Mouse (Mus musculus) myocyte (in vitro differentiated cells): ENCODE measurements around the gene Pde8b.

Source experiments
- E2F4 ChIP-seq: IDR thresholded peaks from one replicate; pipeline ENCODE4 v1.6.1; 2011; ENCODE audit warnings: mild to moderate bottlenecking, control low read depth, moderate library complexity; ENCODE audit not compliant: insufficient read depth
- MAX ChIP-seq: IDR thresholded peaks from one replicate; pipeline ENCODE4 v1.6.1; 2011; ENCODE audit warnings: low read depth, mild to moderate bottlenecking, control low read depth
- POLR2A ChIP-seq: IDR thresholded peaks from one replicate; pipeline ENCODE4 v1.6.1; 2011; ENCODE audit warnings: low read depth, mild to moderate bottlenecking, control low read depth, moderate library complexity; ENCODE audit not compliant: insufficient read length
- POLR2AphosphoS2 ChIP-seq: IDR thresholded peaks from one replicate; pipeline ENCODE4 v1.6.1; 2011; ENCODE audit warnings: low read depth, control low read depth; ENCODE audit not compliant: insufficient read length
- REST ChIP-seq: IDR thresholded peaks from one replicate; pipeline ENCODE4 v1.6.1; 2011; ENCODE audit warnings: mild to moderate bottlenecking, control low read depth, moderate library complexity; ENCODE audit not compliant: insufficient read depth, insufficient read length
- SRF ChIP-seq: IDR thresholded peaks from one replicate; pipeline ENCODE4 v1.6.1; 2011; ENCODE audit warnings: low read depth; ENCODE audit not compliant: control insufficient read depth, insufficient read length
- USF1 ChIP-seq: IDR thresholded peaks from one replicate; pipeline ENCODE4 v1.6.1; 2011; ENCODE audit warnings: low read depth, mild to moderate bottlenecking, control low read depth, moderate library complexity

DNA sequence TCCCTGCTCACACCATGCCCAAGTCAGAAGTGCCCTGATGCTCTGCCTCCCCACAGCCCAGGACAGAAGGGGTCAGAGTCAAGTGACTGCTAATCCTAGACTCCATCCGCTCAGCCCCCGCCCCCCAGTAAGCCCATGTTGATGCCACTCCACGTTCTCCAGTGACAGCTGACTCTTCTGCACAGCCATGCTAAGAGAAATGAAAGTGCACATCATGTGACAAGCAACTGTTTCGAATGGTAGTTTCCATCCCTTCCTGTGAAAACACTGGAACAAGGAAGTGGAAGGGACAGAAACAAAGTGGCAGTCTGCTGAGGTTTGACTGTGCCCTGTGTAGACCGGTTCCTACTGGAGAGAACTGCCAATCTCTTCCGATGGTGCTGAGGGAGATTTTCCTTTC lies 217.2 kb downstream of the Pde8b start:
- TF ChIP-seq SRF (no peak), POLR2A (no peak), USF1 (no peak), REST (no peak), POLR2AphosphoS2 (no peak), E2F4 (no peak), MAX (no peak)
